Mouse (Mus musculus): ENCODE results near the gene Cxxc4. TPM values are rescaled to one million over a fixed set of nuclear protein-coding genes. Genes with fewer than 3 reads are reported as not detected.

Gene Cxxc4
- total RNA-seq, 2 experiments from 2014 or later: not detected

GRCm38 (mm10) chr3:134243168-134243849 is 7.0 kb downstream of the Cxxc4 start:
- no peak for ATAC-seq (replicated peaks; ENCODE audit: poor library complexity, severe bottlenecking)

GRCm38 (mm10) chr3:134243850-134244247 is 7.6 kb downstream of the Cxxc4 start:
- no peak for ATAC-seq (replicated peaks; ENCODE audit: poor library complexity, severe bottlenecking)

- no peak for ATAC-seq (replicated peaks; ENCODE audit: poor library complexity, severe bottlenecking)
Observed at GRCm38 (mm10) chr3:134254221-134254620, 17.9 kb downstream of the Cxxc4 start.

GRCm38 (mm10) chr3:134258715-134259114 is 22.4 kb downstream of the Cxxc4 start:
- ATAC-seq (replicated peaks; ENCODE audit: poor library complexity, severe bottlenecking): no peak

- ATAC-seq (replicated peaks; ENCODE audit: poor library complexity, severe bottlenecking): no peak
Observed at GRCm38 (mm10) chr3:134259300-134259699, 23.0 kb downstream of the Cxxc4 start.

GRCm38 (mm10) chr3:134279655-134280054 is 43.4 kb downstream of the Cxxc4 start:
- ATAC-seq (replicated peaks; ENCODE audit: poor library complexity, severe bottlenecking): no peak

GRCm38 (mm10) chr3:134281527-134282370 is 45.5 kb downstream of the Cxxc4 start:
- ATAC-seq (replicated peaks; ENCODE audit: poor library complexity, severe bottlenecking): no peak

- ATAC-seq (replicated peaks; ENCODE audit: poor library complexity, severe bottlenecking): no peak
Observed at GRCm38 (mm10) chr3:134295217-134295616, 58.9 kb downstream of the Cxxc4 start.

GRCm38 (mm10) chr3:134302681-134303491 is 66.6 kb downstream of the Cxxc4 start:
- ATAC-seq (replicated peaks; ENCODE audit: poor library complexity, severe bottlenecking): no peak

- no peak for ATAC-seq (replicated peaks; ENCODE audit: poor library complexity, severe bottlenecking)
Observed at GRCm38 (mm10) chr3:134303492-134303808, 67.2 kb downstream of the Cxxc4 start.

- ATAC-seq (replicated peaks; ENCODE audit: poor library complexity, severe bottlenecking): no peak
Observed at GRCm38 (mm10) chr3:134306507-134306906, 70.2 kb downstream of the Cxxc4 start.

- no peak for ATAC-seq (replicated peaks; ENCODE audit: poor library complexity, severe bottlenecking)
Observed at GRCm38 (mm10) chr3:134307801-134308200, 71.5 kb downstream of the Cxxc4 start.

Data from granulocyte monocyte progenitor cell, adult 5-6 weeks (primary cell).